Comparison of ENCODE assay signal across 21 mouse cellular contexts in genomic region chr3:148472943-148473444, GRCm38 (mm10).
"Had no signal": no experiment of that assay in that cellular context is flagged by ENCODE, and none has a peak within 500 bp of the region (broad histone marks: within the 10 kb centered on the region; RNA-seq: fewer than 3 reads in every experiment).

No protein-coding gene starts in this region.

- H3K4me1 ChIP-seq: midbrain, embryonic 10.5 days; midbrain, embryonic 12.5 days; neural tube, embryonic 13.5 days; neural tube, embryonic 15.5 days; stomach, embryonic 15.5 days had no signal

- H3K36me3 ChIP-seq: midbrain, embryonic 10.5 days; midbrain, embryonic 12.5 days; neural tube, embryonic 13.5 days; neural tube, embryonic 15.5 days; stomach, embryonic 15.5 days had no signal

- H3K9ac ChIP-seq: lung, embryonic 14.5 days; midbrain, embryonic 12.5 days; neural tube, embryonic 13.5 days; neural tube, embryonic 15.5 days; stomach, embryonic 15.5 days had no signal

- H3K27me3 ChIP-seq: midbrain, embryonic 12.5 days; neural tube, embryonic 13.5 days; neural tube, embryonic 15.5 days; stomach, embryonic 15.5 days had no signal

- DNase-seq: lung, adult 18-20 months; lung, embryonic 14.5 days; lung, postnatal 10 days; lung, postnatal 4 days; midbrain, embryonic 14.5 days; retina, postnatal 1 day; right cerebral cortex, adult 18-20 months; right cerebral cortex, postnatal 25 days; right cerebral cortex, postnatal 4 days; spleen, adult 18-20 months; thymus, adult 2 months; thymus, postnatal 25 days; thymus, postnatal 4 days had no signal

- H3K4me2 ChIP-seq: lung, embryonic 14.5 days; midbrain, embryonic 12.5 days; neural tube, embryonic 13.5 days; neural tube, embryonic 15.5 days; stomach, embryonic 15.5 days had no signal

- ATAC-seq: midbrain, embryonic 16.5 days had no signal

- H3K4me3 ChIP-seq: midbrain, embryonic 10.5 days; midbrain, embryonic 12.5 days; myocyte; neural tube, embryonic 13.5 days; neural tube, embryonic 15.5 days; stomach, embryonic 15.5 days had no signal

- H3K27ac ChIP-seq: midbrain, embryonic 10.5 days; midbrain, embryonic 12.5 days; neural tube, embryonic 13.5 days; neural tube, embryonic 15.5 days; stomach, embryonic 15.5 days; stomach, postnatal 0 days had no signal

- H3K9me3 ChIP-seq: midbrain, embryonic 10.5 days; midbrain, embryonic 12.5 days; neural tube, embryonic 13.5 days; neural tube, embryonic 15.5 days; stomach, embryonic 15.5 days had no signal
